Mouse (Mus musculus): ENCODE data around the gene Wbp1. TPM values are rescaled to one million over a fixed set of nuclear protein-coding genes. Genes with fewer than 3 reads are reported as not detected.

The Wbp1 gene
- total RNA-seq, 1 experiment, result 47.5 TPM

- Histone ChIP-seq H3K4me3 (ENCODE audit: insufficient read depth in 1 of 2, low read depth in 1 of 2, low read length in 2 of 2, poor library complexity in 1 of 2, severe bottlenecking in 1 of 2) (no peak overlapping the region), H3K9ac (ENCODE audit: insufficient read depth, low read depth, low read length, poor library complexity, severe bottlenecking) (no peak overlapping the region), H3K9me3 (ENCODE audit: control insufficient read depth, insufficient read depth, low read depth, low read length) (no peaks in the 10 kb centered on the region), H3K27ac (ENCODE audit: insufficient read depth, low read depth, low read length, poor library complexity, severe bottlenecking) (no peak overlapping the region), H3K36me3 (ENCODE audit: control insufficient read depth, insufficient read depth, low read length, poor library complexity, severe bottlenecking) (peaks cover 4% of the 10 kb centered on the region; the same call in 1 of the 2 replicates), H3K4me1 (ENCODE audit: control insufficient read depth in 2 of 2, insufficient read depth in 2 of 2, low read length in 2 of 2, poor library complexity in 1 of 2) (peaks cover 0 to 3% of the 10 kb centered on the region in 2 experiments; a peak in 2 of 4 replicates)
- no peak for DNase-seq (ENCODE audit: low read depth, low spot score)
- TF ChIP-seq HCFC1 (IDR thresholded peaks at IDR 0.05; ENCODE audit: borderline replicate concordance, insufficient read depth, low read length) (no peak), ZC3H11A (IDR thresholded peaks at IDR 0.05; ENCODE audit: borderline replicate concordance, low read depth, low read length) (no peak), ZNF384 (IDR thresholded peaks at IDR 0.05; ENCODE audit: low read depth, low read length) (no peak), MAFK (IDR thresholded peaks at IDR 0.05; ENCODE audit: insufficient read depth, low read depth, low read length) (no peak), CHD2 (IDR thresholded peaks at IDR 0.05; ENCODE audit: low read depth, low read length) (no peak)
- in situ Hi-C loops (cut with MboI; ENCODE audit: low sequenced_read_pairs in 2 of 2, unreplicated experiment in 2 of 2), result no loop called here
Measured at GRCm38 (mm10) chr6:83122961-83123360, 1.6 kb upstream of the Wbp1 start.

DNA sequence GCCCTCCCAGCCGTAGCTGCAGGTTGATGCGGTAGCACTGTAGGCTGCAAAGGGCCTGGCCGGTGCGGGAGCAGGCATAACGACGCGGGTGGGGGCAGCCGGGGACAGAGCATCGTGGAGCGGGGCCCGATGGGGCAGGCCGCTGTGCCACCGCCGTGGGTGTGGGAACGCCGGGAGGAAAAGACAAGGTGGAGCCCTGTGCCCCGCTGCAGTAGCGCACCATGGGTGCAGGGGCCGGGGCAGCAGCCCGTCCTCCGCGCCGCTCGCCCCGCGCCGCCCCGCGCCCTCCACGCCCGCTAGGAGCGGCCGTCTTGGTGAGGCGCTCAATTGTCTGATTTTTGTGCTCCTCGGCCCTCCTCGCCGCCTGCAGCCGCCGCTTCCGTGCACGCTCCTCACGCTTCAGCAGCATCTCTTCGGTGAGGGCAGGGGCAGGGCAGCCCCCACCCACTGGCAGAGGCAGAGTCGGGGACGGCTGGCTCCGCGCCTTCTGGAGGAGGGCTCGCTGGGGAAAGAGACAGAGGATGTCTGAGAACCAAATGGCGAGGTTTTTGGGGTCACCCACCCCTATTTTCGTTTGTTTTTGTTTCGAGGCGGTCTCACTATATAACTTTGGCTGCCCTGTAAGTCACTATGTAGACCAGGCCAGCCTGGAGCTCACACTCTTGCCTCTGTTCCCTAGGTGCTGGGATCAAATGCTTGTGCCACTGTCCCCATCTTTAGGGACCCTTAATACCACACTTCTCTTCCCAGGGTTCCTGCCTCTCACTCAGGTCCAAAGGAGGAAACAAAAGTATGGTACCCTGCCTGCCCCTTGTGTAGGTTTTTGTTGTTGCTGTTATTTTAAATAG lies 728 bp upstream of the Wbp1 start:
- H3K9me3 ChIP-seq (ENCODE audit: control insufficient read depth, insufficient read depth, low read depth, low read length), result no peaks in the 10 kb centered on the region
- in situ Hi-C loops (cut with MboI; ENCODE audit: low sequenced_read_pairs in 2 of 2, unreplicated experiment in 2 of 2), result no loop called here
- no peak overlapping the region for H3K27ac ChIP-seq (ENCODE audit: insufficient read depth, low read depth, low read length, poor library complexity, severe bottlenecking)
- H3K36me3 ChIP-seq (ENCODE audit: control insufficient read depth, insufficient read depth, low read length, poor library complexity, severe bottlenecking), result peaks cover 4% of the 10 kb centered on the region; the same call in 1 of the 2 replicates
- H3K4me1 ChIP-seq (ENCODE audit: control insufficient read depth in 2 of 2, insufficient read depth in 2 of 2, low read length in 2 of 2, poor library complexity in 1 of 2), result peaks cover 0 to 3% of the 10 kb centered on the region in 2 experiments; a peak in 2 of 4 replicates
- H3K4me3 ChIP-seq (ENCODE audit: insufficient read depth in 1 of 2, low read depth in 1 of 2, low read length in 2 of 2, poor library complexity in 1 of 2, severe bottlenecking in 1 of 2), result peak overlapping the region; percentile 78 to 90
- no peak for TF ChIP-seq ZC3H11A (IDR thresholded peaks at IDR 0.05; ENCODE audit: borderline replicate concordance, low read depth, low read length)
- TF ChIP-seq HCFC1 (IDR thresholded peaks at IDR 0.05; ENCODE audit: borderline replicate concordance, insufficient read depth, low read length), result no peak
- no peak for TF ChIP-seq MAFK (IDR thresholded peaks at IDR 0.05; ENCODE audit: insufficient read depth, low read depth, low read length)
- H3K9ac ChIP-seq (ENCODE audit: insufficient read depth, low read depth, low read length, poor library complexity, severe bottlenecking), result peak overlapping the region; percentile 82
- no peak for DNase-seq (ENCODE audit: low read depth, low spot score)

- Histone ChIP-seq H3K27ac (ENCODE audit: insufficient read depth, low read depth, low read length, poor library complexity, severe bottlenecking) (no peak overlapping the region), H3K4me1 (ENCODE audit: control insufficient read depth in 2 of 2, insufficient read depth in 2 of 2, low read length in 2 of 2, poor library complexity in 1 of 2) (peaks cover 3% of the 10 kb centered on the region in 2 experiments; a peak in 3 of 4 replicates), H3K9me3 (ENCODE audit: control insufficient read depth, insufficient read depth, low read depth, low read length) (no peaks in the 10 kb centered on the region), H3K4me3 (ENCODE audit: insufficient read depth in 1 of 2, low read depth in 1 of 2, low read length in 2 of 2, poor library complexity in 1 of 2, severe bottlenecking in 1 of 2) (no peak overlapping the region), H3K36me3 (ENCODE audit: control insufficient read depth, insufficient read depth, low read length, poor library complexity, severe bottlenecking) (peaks cover 4% of the 10 kb centered on the region; the same call in 1 of the 2 replicates), H3K9ac (ENCODE audit: insufficient read depth, low read depth, low read length, poor library complexity, severe bottlenecking) (no peak overlapping the region)
- TF ChIP-seq ZNF384 (IDR thresholded peaks at IDR 0.05; ENCODE audit: low read depth, low read length) (no peak), HCFC1 (IDR thresholded peaks at IDR 0.05; ENCODE audit: borderline replicate concordance, insufficient read depth, low read length) (no peak), CHD2 (IDR thresholded peaks at IDR 0.05; ENCODE audit: low read depth, low read length) (no peak), ZC3H11A (IDR thresholded peaks at IDR 0.05; ENCODE audit: borderline replicate concordance, low read depth, low read length) (no peak), MAFK (IDR thresholded peaks at IDR 0.05; ENCODE audit: insufficient read depth, low read depth, low read length) (no peak)
- in situ Hi-C loops (cut with MboI; ENCODE audit: low sequenced_read_pairs in 2 of 2, unreplicated experiment in 2 of 2), result no loop called here
- DNase-seq (ENCODE audit: low read depth, low spot score), result no peak
Measured at GRCm38 (mm10) chr6:83119734-83120051, 1.7 kb downstream of the Wbp1 start.

DNA sequence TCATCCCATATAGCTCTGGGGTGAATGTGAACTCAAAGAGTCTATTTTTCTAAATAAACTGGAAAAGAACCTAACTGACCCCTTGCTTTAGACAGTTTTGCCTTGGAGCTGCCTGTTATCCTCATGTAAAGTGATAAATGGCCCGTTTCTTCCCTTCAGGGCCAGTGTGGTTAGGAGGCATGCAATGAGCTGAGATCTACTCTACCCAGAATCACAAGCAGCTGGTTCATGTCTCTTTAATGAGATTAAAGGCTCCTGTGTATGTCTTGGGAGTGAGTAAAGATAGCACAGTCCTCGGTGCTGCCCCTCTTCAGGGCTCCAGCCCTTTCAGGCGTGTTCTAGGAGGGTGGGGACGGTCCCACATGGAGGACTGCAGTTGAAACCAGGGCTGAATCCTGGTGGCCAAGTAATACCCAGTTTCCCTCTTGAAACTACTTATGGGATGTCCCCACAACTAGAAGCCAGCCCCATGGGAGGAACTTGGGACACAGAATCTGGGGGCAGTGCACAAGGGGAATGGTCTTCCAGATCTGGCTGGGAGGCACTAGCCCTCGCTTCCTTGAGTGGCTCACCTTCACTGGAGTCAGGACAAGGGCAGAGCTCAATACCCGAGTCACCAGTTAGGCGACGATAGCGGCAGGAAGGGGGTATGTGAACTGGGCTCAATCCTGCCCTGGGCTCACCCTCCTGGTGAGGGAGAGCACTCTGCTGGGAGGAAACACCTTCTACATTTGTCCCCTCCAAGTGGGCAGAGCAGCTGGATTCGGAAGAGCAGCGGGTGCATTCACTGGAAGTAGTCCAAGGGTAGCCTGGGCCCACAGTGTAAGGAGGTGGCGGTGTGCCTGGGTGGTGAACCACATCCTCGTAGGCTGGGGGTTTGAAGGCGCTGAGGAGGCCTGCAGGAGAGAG lies 2.3 kb downstream of the Wbp1 start:
- H3K9ac ChIP-seq (ENCODE audit: insufficient read depth, low read depth, low read length, poor library complexity, severe bottlenecking), result no peak overlapping the region
- no peak for TF ChIP-seq ZC3H11A (IDR thresholded peaks at IDR 0.05; ENCODE audit: borderline replicate concordance, low read depth, low read length)
- TF ChIP-seq CHD2 (IDR thresholded peaks at IDR 0.05; ENCODE audit: low read depth, low read length), result no peak
- no peak for TF ChIP-seq ZNF384 (IDR thresholded peaks at IDR 0.05; ENCODE audit: low read depth, low read length)
- TF ChIP-seq MAFK (IDR thresholded peaks at IDR 0.05; ENCODE audit: insufficient read depth, low read depth, low read length), result no peak
- TF ChIP-seq HCFC1 (IDR thresholded peaks at IDR 0.05; ENCODE audit: borderline replicate concordance, insufficient read depth, low read length), result no peak
- in situ Hi-C loops (cut with MboI; ENCODE audit: low sequenced_read_pairs in 2 of 2, unreplicated experiment in 2 of 2), result no loop called here

More for the DNA sequence above, 2.3 kb downstream of the Wbp1 start:
- Histone ChIP-seq H3K27ac (ENCODE audit: insufficient read depth, low read depth, low read length, poor library complexity, severe bottlenecking) (no peak overlapping the region), H3K9me3 (ENCODE audit: control insufficient read depth, insufficient read depth, low read depth, low read length) (no peaks in the 10 kb centered on the region), H3K36me3 (ENCODE audit: control insufficient read depth, insufficient read depth, low read length, poor library complexity, severe bottlenecking) (peaks cover 4% of the 10 kb centered on the region; the same call in 1 of the 2 replicates), H3K4me3 (ENCODE audit: insufficient read depth in 1 of 2, low read depth in 1 of 2, low read length in 2 of 2, poor library complexity in 1 of 2, severe bottlenecking in 1 of 2) (no peak overlapping the region), H3K4me1 (ENCODE audit: control insufficient read depth in 2 of 2, insufficient read depth in 2 of 2, low read length in 2 of 2, poor library complexity in 1 of 2) (peaks cover 3% of the 10 kb centered on the region in 2 experiments; a peak in 3 of 4 replicates)
- no peak for DNase-seq (ENCODE audit: low read depth, low spot score)

Data from ES-E14 (cell line).